Mouse (Mus musculus) neural tube, embryonic 15.5 days (tissue): ENCODE data around the gene Olfr961. TPM values are rescaled to one million over a fixed set of nuclear protein-coding genes. Genes with fewer than 3 reads are reported as not detected.

Source experiments
- ATAC-seq: fragments of 200-750 bp; cut with Nextera tagmentation; 2 replicates; pipeline ENCODE4 v1.8.0; 2017; ENCODE audit warnings: mild to moderate bottlenecking, moderate TSS enrichment, moderate library complexity; ENCODE audit not compliant: low FRiP score
- H3K27ac ChIP-seq: fragments of 300-500 bp; sonication (generic); replicated peaks from 2 replicates; pipeline ENCODE4 v1.5.1; 2015; ENCODE audit warnings: mild to moderate bottlenecking, inconsistent platforms
- H3K27me3 ChIP-seq: fragments of 300-500 bp; sonication (generic); replicated peaks from 2 replicates; pipeline ENCODE4 v1.6.1; 2015; ENCODE audit warnings: inconsistent platforms
- H3K36me3 ChIP-seq: fragments of 300-500 bp; sonication (generic); 2 replicates; pipeline ENCODE4 v1.6.1; 2015; ENCODE audit warnings: inconsistent platforms
- H3K4me1 ChIP-seq: fragments of 300-500 bp; sonication (generic); 2 replicates; pipeline ENCODE4 v1.6.1; 2015; ENCODE audit warnings: inconsistent platforms
- H3K4me2 ChIP-seq: fragments of 300-500 bp; sonication (generic); 2 replicates; pipeline ENCODE4 v1.6.1; 2015; ENCODE audit warnings: inconsistent platforms, mild to moderate bottlenecking, moderate library complexity
- H3K4me3 ChIP-seq: fragments of 300-500 bp; sonication (generic); replicated peaks from 2 replicates; pipeline ENCODE4 v1.5.1; 2015; ENCODE audit warnings: mild to moderate bottlenecking, inconsistent platforms
- H3K9ac ChIP-seq: fragments of 300-500 bp; sonication (generic); replicated peaks from 2 replicates; pipeline ENCODE4 v1.6.1; 2015; ENCODE audit warnings: mild to moderate bottlenecking, inconsistent platforms
- H3K9me3 ChIP-seq: fragments of 300-500 bp; sonication (generic); replicated peaks from 2 replicates; pipeline ENCODE4 v1.6.1; 2016; ENCODE audit warnings: inconsistent platforms
- WGBS: fragments of 180-500 bp; shearing (Covaris S2); methylation state at CpG from one replicate; pipeline ENCODE4 v1.1.7; 2015; ENCODE audit warnings: mixed read lengths; 5-methylcytosine and 5-hydroxymethylcytosine counted together
- polyA plus RNA-seq: library from polyadenylated mRNA; unstranded; fragments of >200 nt; fragmentation: Nextera tagmentation; extraction: Ambion mirVana; gene quantifications from 2 replicates; pipeline ENCODE4 v1.2.1, GENCODE M21; 2015

Gene Olfr961
- polyA plus RNA-seq = not detected in 2 replicates

DNA sequence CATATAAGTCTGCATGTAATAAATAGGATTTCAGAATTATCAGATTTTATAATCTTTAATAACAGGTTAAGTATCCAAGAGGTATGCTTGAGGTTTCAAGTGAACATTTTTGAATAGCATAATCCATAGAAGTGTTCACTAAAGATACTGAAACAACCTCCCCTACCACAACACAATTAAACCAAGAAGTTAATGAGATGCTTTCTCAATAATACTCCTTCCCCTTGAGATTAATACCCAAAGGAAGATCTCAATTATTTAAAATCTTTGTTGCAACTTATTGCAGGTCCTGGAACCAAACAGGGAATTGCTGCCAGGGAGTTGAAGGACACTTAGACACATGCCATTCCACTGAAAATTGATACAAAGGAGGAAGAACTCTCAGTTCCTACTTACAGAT lies at the start of gene Olfr961:
Gene Olfr961, plus strand, starts transcription at position 301 of the 400 bp plus-strand sequence.
- H3K4me1 ChIP-seq = no peaks in the 10 kb centered on the region
- no peak within 1 kb of the TSS for H3K9ac ChIP-seq
- H3K36me3 ChIP-seq = no peaks in the 10 kb centered on the region
- H3K27me3 ChIP-seq = no peaks in the 10 kb centered on the region
- H3K4me2 ChIP-seq = no peak within 1 kb of the TSS
- no peak for ATAC-seq
- H3K9me3 ChIP-seq = no peaks in the 10 kb centered on the region
- H3K27ac ChIP-seq = no peak within 1 kb of the TSS
- no peak within 1 kb of the TSS for H3K4me3 ChIP-seq

DNA sequence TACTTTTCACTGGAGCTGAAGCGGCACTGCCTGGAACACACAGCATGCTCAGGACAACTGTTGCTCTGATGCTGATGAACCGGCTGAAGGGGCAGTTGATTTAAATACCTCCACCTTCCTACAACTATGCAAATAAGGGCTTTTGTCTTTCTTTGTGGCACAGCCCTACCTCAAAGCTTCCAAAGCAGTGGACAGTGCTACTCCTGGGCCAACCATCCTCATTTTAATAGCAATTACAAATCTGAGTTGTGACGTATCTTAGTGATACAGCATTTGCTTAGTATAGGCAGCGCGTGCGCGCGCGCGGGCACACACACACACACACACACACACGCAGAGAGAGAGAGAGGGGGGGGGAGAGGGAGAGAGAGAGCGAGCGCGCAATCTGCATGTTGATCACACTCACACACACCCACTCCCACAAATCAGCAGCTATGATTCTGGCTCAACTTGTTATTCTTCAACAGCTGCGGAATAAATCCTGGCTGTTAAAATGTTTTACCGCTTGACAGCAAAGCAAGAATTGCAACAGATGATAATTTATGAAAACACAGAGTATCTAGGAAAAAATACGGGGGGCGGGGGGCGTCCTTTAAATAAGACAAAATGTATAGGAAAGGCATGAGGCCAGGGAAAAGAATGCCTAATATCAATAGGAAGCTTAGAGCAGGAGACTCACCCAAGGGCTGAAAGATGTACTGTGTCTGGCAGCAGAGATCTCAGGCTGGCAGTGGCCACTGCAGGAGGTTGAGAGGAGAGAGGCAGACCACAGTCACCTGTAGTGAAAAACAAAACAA lies 42.2 kb upstream of the Olfr961 start:
- ATAC-seq = peak; percentile 93
- H3K4me1 ChIP-seq = peaks cover 14% of the 10 kb centered on the region
- under 1% methylated on average over 19 of the region's 19 CpGs for WGBS
- H3K36me3 ChIP-seq = peaks cover 6% of the 10 kb centered on the region
- peak overlapping the region; percentile 83 for H3K27ac ChIP-seq
- H3K4me2 ChIP-seq = peak overlapping the region; percentile 93
- H3K9me3 ChIP-seq = no peaks in the 10 kb centered on the region
- peak overlapping the region; percentile 54 for H3K9ac ChIP-seq
- H3K4me3 ChIP-seq = peak overlapping the region; percentile 50
- H3K27me3 ChIP-seq = no peaks in the 10 kb centered on the region

DNA sequence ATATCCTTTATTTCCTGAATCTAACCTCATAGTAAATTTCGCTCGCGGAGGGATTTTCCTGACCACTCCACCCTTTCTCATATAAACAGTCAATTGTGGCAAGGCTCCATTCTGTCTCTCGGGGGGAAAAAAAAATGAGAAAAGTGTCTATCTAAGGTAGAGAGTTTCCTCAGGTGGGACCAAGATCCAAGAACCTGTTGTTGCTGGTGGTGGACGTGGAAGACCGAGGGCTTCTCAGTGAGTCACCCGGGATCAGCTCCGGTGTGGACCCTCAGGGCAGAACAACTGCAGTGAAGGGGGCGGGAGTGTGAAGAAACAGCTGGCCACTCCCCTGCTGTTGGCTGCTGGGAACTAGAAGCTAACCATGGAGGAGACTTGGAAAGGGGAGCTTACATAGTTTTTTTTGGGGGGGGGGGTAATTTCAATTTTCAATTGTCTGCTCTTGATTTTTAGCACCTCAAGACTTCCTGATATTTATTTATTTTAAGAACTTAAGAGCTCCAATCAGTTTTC lies 41.5 kb upstream of the Olfr961 start:
- no peaks in the 10 kb centered on the region for H3K9me3 ChIP-seq
- H3K9ac ChIP-seq = peak overlapping the region; percentile 54
- H3K4me3 ChIP-seq = peak overlapping the region; percentile 50
- H3K4me2 ChIP-seq = peak overlapping the region; percentile 93
- WGBS = 1% methylated on average over 9 of the region's 9 CpGs
- peaks cover 6% of the 10 kb centered on the region for H3K36me3 ChIP-seq
- peak overlapping the region; percentile 83 for H3K27ac ChIP-seq
- peak; percentile 79 for ATAC-seq
- H3K4me1 ChIP-seq = peaks cover 14% of the 10 kb centered on the region
- H3K27me3 ChIP-seq = no peaks in the 10 kb centered on the region

DNA sequence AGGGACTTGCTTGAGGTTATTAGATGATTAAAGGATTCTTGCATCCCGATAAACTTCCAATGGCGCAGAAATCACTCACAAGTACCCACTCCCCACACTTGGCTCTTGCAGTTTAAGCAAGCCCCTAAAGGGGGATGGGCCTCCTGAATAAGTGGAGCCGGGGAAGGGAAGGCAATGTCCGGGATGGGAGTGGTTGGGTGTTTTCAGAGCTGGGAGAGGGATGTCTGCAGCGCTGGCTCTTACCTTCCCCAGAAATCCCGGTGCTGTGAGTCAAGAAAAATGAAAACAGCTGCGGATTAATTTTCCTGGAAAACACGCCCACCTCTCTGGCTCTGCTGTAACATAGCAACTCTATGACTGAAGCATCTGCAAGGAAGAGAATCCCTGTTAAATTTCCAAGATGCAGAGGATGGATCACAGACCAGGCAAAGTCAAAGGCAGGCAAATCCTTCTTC lies 40.9 kb upstream of the Olfr961 start, which contains the start of gene AW551984:
Gene AW551984, minus strand, starts transcription at position 405 of the 455 bp plus-strand sequence.
- H3K27me3 ChIP-seq = no peaks in the 10 kb centered on the region
- H3K4me1 ChIP-seq = peaks cover 14% of the 10 kb centered on the region
- H3K4me3 ChIP-seq = peak within 1 kb of the TSS; percentile 50
- H3K9me3 ChIP-seq = no peaks in the 10 kb centered on the region
- peaks cover 6% of the 10 kb centered on the region for H3K36me3 ChIP-seq
- H3K4me2 ChIP-seq = peak within 1 kb of the TSS; percentile 93
- peak within 1 kb of the TSS; percentile 54 for H3K9ac ChIP-seq
- H3K27ac ChIP-seq = peak within 1 kb of the TSS; percentile 83
- ATAC-seq = peak; percentile 53
- under 1% methylated on average over 8 of the region's 8 CpGs for WGBS

DNA sequence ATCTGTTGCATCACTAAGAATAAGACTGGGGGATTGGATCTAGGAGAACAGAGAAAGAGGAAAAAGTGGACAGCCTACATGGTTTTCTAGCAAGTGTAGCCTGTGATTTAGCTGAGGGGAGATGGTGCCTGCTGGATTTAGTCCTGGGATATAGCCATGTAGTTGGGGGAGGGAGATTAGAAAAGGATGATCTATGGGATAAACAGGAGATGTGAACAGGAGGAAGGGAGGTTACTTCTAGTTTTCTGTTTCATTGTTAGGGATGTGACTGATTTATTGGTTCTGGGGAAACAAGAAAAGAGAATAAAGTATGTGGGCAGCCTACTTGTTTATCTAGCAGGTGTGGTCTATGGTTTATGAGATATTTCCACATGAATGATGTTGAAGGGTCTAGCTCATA lies 36.4 kb upstream of the Olfr961 start:
- Histone ChIP-seq H3K4me2 (no peak overlapping the region), H3K4me3 (no peak overlapping the region), H3K4me1 (peaks cover 8% of the 10 kb centered on the region), H3K9me3 (no peaks in the 10 kb centered on the region), H3K27ac (no peak overlapping the region), H3K9ac (no peak overlapping the region), H3K27me3 (no peaks in the 10 kb centered on the region), H3K36me3 (no peaks in the 10 kb centered on the region)
- no peak for ATAC-seq

DNA sequence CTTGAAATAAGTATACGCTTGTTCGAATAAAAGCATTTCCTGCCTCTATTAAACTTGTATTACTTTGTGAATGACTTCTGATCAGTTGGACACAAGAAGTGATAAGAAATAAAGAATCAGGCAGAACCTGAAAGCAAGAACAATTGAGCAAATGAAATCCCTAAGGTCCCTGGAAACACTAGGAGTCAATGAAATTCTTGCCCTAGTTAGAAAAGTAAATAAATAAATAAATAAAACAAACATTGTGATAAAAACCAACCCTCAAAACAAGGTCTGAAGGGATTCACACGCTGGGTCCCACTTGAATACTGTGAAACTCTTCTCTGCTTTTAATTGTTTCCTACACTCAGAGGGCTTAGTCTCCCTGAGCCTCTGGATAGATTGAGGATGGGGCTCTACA lies 34.5 kb upstream of the Olfr961 start, which contains the start of gene Olfr148:
Gene Olfr148, plus strand, starts transcription at position 301 of the 400 bp plus-strand sequence.
- Histone ChIP-seq H3K4me3 (no peak within 1 kb of the TSS), H3K4me2 (no peak within 1 kb of the TSS), H3K27ac (no peak within 1 kb of the TSS), H3K36me3 (no peaks in the 10 kb centered on the region), H3K27me3 (no peaks in the 10 kb centered on the region), H3K4me1 (no peaks in the 10 kb centered on the region), H3K9ac (no peak within 1 kb of the TSS), H3K9me3 (no peaks in the 10 kb centered on the region)
- WGBS = 80% methylated on average over 3 of the region's 3 CpGs
- ATAC-seq = no peak

DNA sequence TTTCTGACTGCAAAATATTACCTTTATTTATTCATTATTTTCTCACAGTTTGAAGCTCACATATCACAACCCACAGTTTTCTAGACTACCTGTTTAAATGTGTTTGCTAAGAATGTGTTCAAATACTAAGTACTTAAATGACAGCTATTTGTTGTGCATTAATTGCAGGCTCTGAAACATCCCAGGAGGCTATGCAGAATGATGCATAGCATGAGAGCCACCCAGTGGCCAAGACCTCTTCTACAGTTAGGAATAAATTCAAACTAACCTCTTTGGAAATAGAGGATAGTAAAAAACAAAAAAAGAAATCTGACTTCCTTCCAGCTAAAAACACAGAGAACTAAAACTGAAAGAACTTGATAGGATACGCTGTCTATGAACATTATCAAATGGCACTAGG lies 32.9 kb upstream of the Olfr961 start:
- H3K27me3 ChIP-seq = no peaks in the 10 kb centered on the region
- H3K4me2 ChIP-seq = no peak overlapping the region
- ATAC-seq = no peak
- H3K27ac ChIP-seq = no peak overlapping the region
- no peaks in the 10 kb centered on the region for H3K36me3 ChIP-seq
- no peak overlapping the region for H3K9ac ChIP-seq
- WGBS = 68% methylated on average over 1 of the region's 1 CpGs
- no peak overlapping the region for H3K4me3 ChIP-seq
- H3K9me3 ChIP-seq = no peaks in the 10 kb centered on the region
- no peaks in the 10 kb centered on the region for H3K4me1 ChIP-seq

DNA sequence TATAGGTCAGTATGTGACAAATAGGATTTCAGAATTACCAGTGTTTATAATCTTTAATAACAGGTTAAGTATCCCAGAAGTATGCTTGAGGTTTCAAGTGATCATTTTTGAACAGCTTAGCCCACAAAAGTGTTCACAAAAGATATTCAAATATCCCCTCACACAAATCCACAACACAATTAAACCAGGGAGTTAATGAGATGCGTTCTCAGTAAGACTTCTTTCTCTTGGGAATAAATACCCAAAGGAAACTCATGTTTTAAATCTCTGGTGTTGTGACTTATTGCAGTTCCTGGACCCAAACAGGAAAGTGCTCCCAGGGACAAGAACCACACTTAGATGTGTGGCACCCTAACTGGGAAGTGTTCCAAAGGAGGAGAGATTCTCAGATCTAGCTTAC lies 23.8 kb upstream of the Olfr961 start, which contains the start of gene Olfr960:
Gene Olfr960, plus strand, starts transcription at position 301 of the 400 bp plus-strand sequence.
- Histone ChIP-seq H3K27ac (no peak within 1 kb of the TSS), H3K27me3 (no peaks in the 10 kb centered on the region), H3K9ac (no peak within 1 kb of the TSS), H3K4me1 (no peaks in the 10 kb centered on the region), H3K9me3 (no peaks in the 10 kb centered on the region; the same call in 1 of the 2 replicates), H3K4me2 (no peak within 1 kb of the TSS), H3K36me3 (no peaks in the 10 kb centered on the region), H3K4me3 (no peak within 1 kb of the TSS)
- WGBS = 82% methylated on average over 1 of the region's 1 CpGs
- no peak for ATAC-seq

DNA sequence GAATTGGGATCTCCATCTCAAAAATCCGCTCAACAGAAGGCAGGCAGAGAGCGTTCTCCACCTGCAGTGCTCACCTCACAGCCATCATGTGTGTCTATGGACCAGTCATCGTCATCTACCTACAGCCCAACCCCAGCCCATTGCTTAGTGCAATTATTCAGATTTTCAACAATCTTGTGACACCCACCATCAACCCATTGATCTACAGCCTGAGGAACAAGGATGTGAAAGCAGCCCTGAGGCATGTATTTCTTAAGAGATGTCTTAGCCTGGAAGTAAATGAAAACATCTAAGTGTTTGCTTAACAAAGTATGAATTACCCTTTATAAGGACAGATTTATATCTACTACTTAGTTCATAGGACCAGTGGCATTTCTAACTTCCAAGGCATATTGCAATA lies 21.1 kb upstream of the Olfr961 start:
- H3K4me1 ChIP-seq = no peaks in the 10 kb centered on the region
- ATAC-seq = no peak
- H3K9ac ChIP-seq = no peak overlapping the region
- H3K36me3 ChIP-seq = no peaks in the 10 kb centered on the region
- 92% methylated on average over 3 of the region's 3 CpGs for WGBS
- no peaks in the 10 kb centered on the region for H3K27me3 ChIP-seq
- H3K27ac ChIP-seq = no peak overlapping the region
- no peak overlapping the region for H3K4me2 ChIP-seq
- no peaks in the 10 kb centered on the region; the same call in 1 of the 2 replicates for H3K9me3 ChIP-seq
- H3K4me3 ChIP-seq = no peak overlapping the region

DNA sequence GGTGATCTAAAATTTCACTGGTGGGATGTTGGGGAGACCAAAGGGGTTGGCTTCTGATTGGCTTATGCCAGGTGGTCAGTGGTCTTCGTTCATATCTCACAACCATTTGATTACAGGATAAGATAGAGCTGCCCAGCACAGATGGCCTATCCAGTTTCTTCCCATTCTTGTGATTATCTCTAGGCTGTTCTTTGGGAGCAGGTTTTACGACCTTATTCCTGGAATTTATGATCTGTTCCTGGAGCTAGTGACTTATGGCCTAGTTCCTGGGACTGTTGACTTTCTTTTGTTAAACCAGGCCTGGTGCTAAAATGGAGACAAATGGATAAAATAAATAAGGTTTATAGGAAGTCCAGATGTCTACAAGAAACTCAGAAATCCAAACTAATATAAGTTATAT lies 20.2 kb upstream of the Olfr961 start:
- WGBS = 52% methylated on average over 2 of the region's 2 CpGs

DNA sequence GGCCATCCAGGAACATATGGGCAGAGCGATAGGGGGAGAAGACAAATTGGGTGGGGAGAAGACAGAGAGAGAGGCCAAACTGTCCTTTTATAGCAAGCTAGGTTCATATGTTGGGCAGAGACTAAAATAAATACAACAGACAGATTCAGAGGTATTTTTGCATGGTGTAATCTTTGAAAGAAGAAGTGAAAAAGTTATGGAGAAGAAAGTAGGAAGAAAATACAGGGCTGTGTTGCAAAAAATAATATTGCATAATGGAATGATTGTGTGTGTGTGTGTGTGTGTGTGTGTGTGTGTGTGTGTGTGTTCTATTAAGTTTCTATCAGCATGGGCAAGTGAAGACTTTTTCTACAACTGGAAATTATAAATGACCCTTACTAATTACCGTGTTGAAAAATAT lies 15.8 kb upstream of the Olfr961 start:
- WGBS = 94% methylated on average over 2 of the region's 2 CpGs
- Histone ChIP-seq H3K4me3 (no peak overlapping the region), H3K27ac (no peak overlapping the region), H3K9me3 (no peaks in the 10 kb centered on the region), H3K4me2 (no peak overlapping the region), H3K4me1 (peaks cover under 1% of the 10 kb centered on the region; the same call in 1 of the 2 replicates), H3K9ac (no peak overlapping the region), H3K36me3 (no peaks in the 10 kb centered on the region), H3K27me3 (no peaks in the 10 kb centered on the region)
- no peak for ATAC-seq

More for the DNA sequence above, 20.2 kb upstream of the Olfr961 start:
- no peak overlapping the region for H3K4me2 ChIP-seq
- no peaks in the 10 kb centered on the region for H3K36me3 ChIP-seq
- no peak overlapping the region for H3K27ac ChIP-seq
- H3K9me3 ChIP-seq = no peaks in the 10 kb centered on the region
- H3K9ac ChIP-seq = no peak overlapping the region
- H3K27me3 ChIP-seq = no peaks in the 10 kb centered on the region
- H3K4me1 ChIP-seq = no peaks in the 10 kb centered on the region
- no peak for ATAC-seq
- H3K4me3 ChIP-seq = no peak overlapping the region
